Mouse (Mus musculus): ENCODE measurements around the gene Wwc2. TPM values are rescaled to one million over a fixed set of nuclear protein-coding genes. Genes with fewer than 3 reads are reported as not detected.

Gene Wwc2
- 3.0 and 3.8 TPM in 2 replicates for polyA plus RNA-seq (2014; fragmentation: Nextera tagmentation; extraction: Ambion mirVana)

- peak within 1 kb of the TSS; percentile 74 for H3K27ac ChIP-seq (ENCODE audit: low read depth, low read length)
- DNase-seq (ENCODE audit: low spot score) (no peak), ATAC-seq (peak; percentile 55)
- peak within 1 kb of the TSS; percentile 77 for H3K4me2 ChIP-seq (ENCODE audit: low read length)
- H3K4me1 ChIP-seq (ENCODE audit: control insufficient read depth, insufficient read depth, low read length) = peaks cover 5% of the 10 kb centered on the region; the same call in 1 of the 2 replicates
- under 1% methylated on average over 38 of the region's 46 CpGs for WGBS
- H3K4me3 ChIP-seq (ENCODE audit: low read depth, low read length) = peak within 1 kb of the TSS; percentile 76
- no peaks in the 10 kb centered on the region for H3K36me3 ChIP-seq (ENCODE audit: control insufficient read depth, insufficient read depth, low read length)
- no peaks in the 10 kb centered on the region for H3K9me3 ChIP-seq (replicated peaks; ENCODE audit: control insufficient read depth, low read length)
- H3K9ac ChIP-seq (ENCODE audit: low read length) = peak within 1 kb of the TSS; percentile 81
- no peaks in the 10 kb centered on the region for H3K27me3 ChIP-seq (replicated peaks; ENCODE audit: control insufficient read depth, insufficient read depth, low read length)
Observed at GRCm38 (mm10) chr8:47990911-47991820, at the start of gene Wwc2. Gene Wwc2, minus strand, starts transcription at chr8:47990924.

GRCm38 (mm10) chr8:48038261-48038934, 47.7 kb upstream of the Wwc2 start:
- Histone ChIP-seq H3K4me1 (ENCODE audit: control insufficient read depth, insufficient read depth, low read length) (no peaks in the 10 kb centered on the region), H3K27ac (ENCODE audit: low read depth, low read length) (no peak overlapping the region), H3K27me3 (replicated peaks; ENCODE audit: control insufficient read depth, insufficient read depth, low read length) (no peaks in the 10 kb centered on the region), H3K36me3 (ENCODE audit: control insufficient read depth, insufficient read depth, low read length) (no peaks in the 10 kb centered on the region), H3K9ac (ENCODE audit: low read length) (no peak overlapping the region), H3K4me2 (ENCODE audit: low read length) (no peak overlapping the region), H3K9me3 (replicated peaks; ENCODE audit: control insufficient read depth, low read length) (no peaks in the 10 kb centered on the region), H3K4me3 (ENCODE audit: low read depth, low read length) (no peak overlapping the region)
- 43% methylated on average over 7 of the region's 7 CpGs for WGBS
- ATAC-seq (peak; percentile 62), DNase-seq (ENCODE audit: low spot score) (peak; percentile 69)

- H3K9me3 ChIP-seq (replicated peaks; ENCODE audit: control insufficient read depth, low read length) = no peaks in the 10 kb centered on the region
- no peak overlapping the region for H3K4me3 ChIP-seq (ENCODE audit: low read depth, low read length)
- H3K27me3 ChIP-seq (replicated peaks; ENCODE audit: control insufficient read depth, insufficient read depth, low read length) = no peaks in the 10 kb centered on the region
- H3K4me1 ChIP-seq (ENCODE audit: control insufficient read depth, insufficient read depth, low read length) = no peaks in the 10 kb centered on the region
- no peak for ATAC-seq
- no peaks in the 10 kb centered on the region for H3K36me3 ChIP-seq (ENCODE audit: control insufficient read depth, insufficient read depth, low read length)
- H3K4me2 ChIP-seq (ENCODE audit: low read length) = no peak overlapping the region
- DNase-seq (ENCODE audit: low spot score) = no peak
- 63% methylated on average over 2 of the region's 2 CpGs for WGBS
- no peak overlapping the region for H3K9ac ChIP-seq (ENCODE audit: low read length)
- H3K27ac ChIP-seq (ENCODE audit: low read depth, low read length) = no peak overlapping the region
Observed at GRCm38 (mm10) chr8:48032046-48032445, 41.3 kb upstream of the Wwc2 start.

GRCm38 (mm10) chr8:48030667-48031066, 39.9 kb upstream of the Wwc2 start:
- Histone ChIP-seq H3K4me1 (ENCODE audit: control insufficient read depth, insufficient read depth, low read length) (no peaks in the 10 kb centered on the region), H3K27ac (ENCODE audit: low read depth, low read length) (no peak overlapping the region), H3K9ac (ENCODE audit: low read length) (no peak overlapping the region), H3K4me3 (ENCODE audit: low read depth, low read length) (no peak overlapping the region), H3K36me3 (ENCODE audit: control insufficient read depth, insufficient read depth, low read length) (no peaks in the 10 kb centered on the region), H3K4me2 (ENCODE audit: low read length) (no peak overlapping the region), H3K27me3 (replicated peaks; ENCODE audit: control insufficient read depth, insufficient read depth, low read length) (no peaks in the 10 kb centered on the region), H3K9me3 (replicated peaks; ENCODE audit: control insufficient read depth, low read length) (no peaks in the 10 kb centered on the region)
- DNase-seq (ENCODE audit: low spot score) (no peak), ATAC-seq (no peak)
- 74% methylated on average over 1 of the region's 1 CpGs for WGBS

GRCm38 (mm10) chr8:48026796-48027195, 36.1 kb upstream of the Wwc2 start:
- H3K4me3 ChIP-seq (ENCODE audit: low read depth, low read length) = no peak overlapping the region
- WGBS = 53% methylated on average over 11 of the region's 11 CpGs
- H3K9ac ChIP-seq (ENCODE audit: low read length) = no peak overlapping the region
- H3K36me3 ChIP-seq (ENCODE audit: control insufficient read depth, insufficient read depth, low read length) = no peaks in the 10 kb centered on the region
- H3K27ac ChIP-seq (ENCODE audit: low read depth, low read length) = no peak overlapping the region
- DNase-seq (ENCODE audit: low spot score) = peak; percentile 23
- H3K9me3 ChIP-seq (replicated peaks; ENCODE audit: control insufficient read depth, low read length) = no peaks in the 10 kb centered on the region
- H3K27me3 ChIP-seq (replicated peaks; ENCODE audit: control insufficient read depth, insufficient read depth, low read length) = no peaks in the 10 kb centered on the region
- no peak overlapping the region for H3K4me2 ChIP-seq (ENCODE audit: low read length)
- no peaks in the 10 kb centered on the region for H3K4me1 ChIP-seq (ENCODE audit: control insufficient read depth, insufficient read depth, low read length)
- no peak for ATAC-seq

GRCm38 (mm10) chr8:48023206-48023605, 32.5 kb upstream of the Wwc2 start:
- Histone ChIP-seq H3K9me3 (replicated peaks; ENCODE audit: control insufficient read depth, low read length) (no peaks in the 10 kb centered on the region), H3K4me1 (ENCODE audit: control insufficient read depth, insufficient read depth, low read length) (no peaks in the 10 kb centered on the region), H3K27ac (ENCODE audit: low read depth, low read length) (no peak overlapping the region), H3K4me3 (ENCODE audit: low read depth, low read length) (no peak overlapping the region), H3K4me2 (ENCODE audit: low read length) (no peak overlapping the region), H3K9ac (ENCODE audit: low read length) (no peak overlapping the region), H3K27me3 (replicated peaks; ENCODE audit: control insufficient read depth, insufficient read depth, low read length) (no peaks in the 10 kb centered on the region), H3K36me3 (ENCODE audit: control insufficient read depth, insufficient read depth, low read length) (no peaks in the 10 kb centered on the region)
- DNase-seq (ENCODE audit: low spot score) = no peak
- ATAC-seq = no peak
- WGBS = 82% methylated on average over 8 of the region's 8 CpGs

- Histone ChIP-seq H3K27me3 (replicated peaks; ENCODE audit: control insufficient read depth, insufficient read depth, low read length) (no peaks in the 10 kb centered on the region), H3K36me3 (ENCODE audit: control insufficient read depth, insufficient read depth, low read length) (no peaks in the 10 kb centered on the region), H3K27ac (ENCODE audit: low read depth, low read length) (no peak overlapping the region), H3K9me3 (replicated peaks; ENCODE audit: control insufficient read depth, low read length) (no peaks in the 10 kb centered on the region), H3K4me3 (ENCODE audit: low read depth, low read length) (no peak overlapping the region), H3K9ac (ENCODE audit: low read length) (no peak overlapping the region), H3K4me2 (ENCODE audit: low read length) (no peak overlapping the region), H3K4me1 (ENCODE audit: control insufficient read depth, insufficient read depth, low read length) (no peaks in the 10 kb centered on the region)
- WGBS = 84% methylated on average over 2 of the region's 2 CpGs
- ATAC-seq (no peak), DNase-seq (ENCODE audit: low spot score) (no peak)
Observed at GRCm38 (mm10) chr8:48019737-48020136, 29.0 kb upstream of the Wwc2 start.

GRCm38 (mm10) chr8:48016538-48016937, 25.8 kb upstream of the Wwc2 start:
- Histone ChIP-seq H3K36me3 (ENCODE audit: control insufficient read depth, insufficient read depth, low read length) (no peaks in the 10 kb centered on the region), H3K4me2 (ENCODE audit: low read length) (no peak overlapping the region), H3K9ac (ENCODE audit: low read length) (no peak overlapping the region), H3K9me3 (replicated peaks; ENCODE audit: control insufficient read depth, low read length) (no peaks in the 10 kb centered on the region), H3K4me1 (ENCODE audit: control insufficient read depth, insufficient read depth, low read length) (no peaks in the 10 kb centered on the region), H3K27me3 (replicated peaks; ENCODE audit: control insufficient read depth, insufficient read depth, low read length) (no peaks in the 10 kb centered on the region), H3K4me3 (ENCODE audit: low read depth, low read length) (no peak overlapping the region), H3K27ac (ENCODE audit: low read depth, low read length) (no peak overlapping the region)
- DNase-seq (ENCODE audit: low spot score) (peak; percentile 82), ATAC-seq (peak; percentile 75)
- WGBS = 23% methylated on average over 8 of the region's 8 CpGs

GRCm38 (mm10) chr8:48014386-48014785, 23.7 kb upstream of the Wwc2 start:
- Histone ChIP-seq H3K4me2 (ENCODE audit: low read length) (no peak overlapping the region), H3K4me3 (ENCODE audit: low read depth, low read length) (no peak overlapping the region), H3K9me3 (replicated peaks; ENCODE audit: control insufficient read depth, low read length) (no peaks in the 10 kb centered on the region), H3K36me3 (ENCODE audit: control insufficient read depth, insufficient read depth, low read length) (no peaks in the 10 kb centered on the region), H3K9ac (ENCODE audit: low read length) (no peak overlapping the region), H3K27ac (ENCODE audit: low read depth, low read length) (no peak overlapping the region), H3K4me1 (ENCODE audit: control insufficient read depth, insufficient read depth, low read length) (no peaks in the 10 kb centered on the region), H3K27me3 (replicated peaks; ENCODE audit: control insufficient read depth, insufficient read depth, low read length) (no peaks in the 10 kb centered on the region)
- ATAC-seq (no peak), DNase-seq (ENCODE audit: low spot score) (no peak)
- 82% methylated on average over 6 of the region's 6 CpGs for WGBS

All from forebrain, embryonic 14.5 days (tissue).